Mouse (Mus musculus) olfactory bulb, adult 2 months (tissue): ENCODE results near the gene Tcea3.

Experiments used
- CTCF ChIP-seq: fragments of 200-500 bp; IDR thresholded peaks from 2 replicates; pipeline ENCODE4 v1.5.1; 2012; ENCODE audit warnings: low read depth, mild to moderate bottlenecking, low read length, moderate library complexity; ENCODE audit not compliant: insufficient read depth
- POLR2A ChIP-seq: fragments of 200-500 bp; IDR thresholded peaks from 2 replicates; pipeline ENCODE4 v1.6.1; 2012; ENCODE audit warnings: mild to moderate bottlenecking, low read depth, low read length, moderate library complexity; ENCODE audit not compliant: insufficient read depth

GRCm38 (mm10) chr4:136289918-136290780, 42.6 kb downstream of the Tcea3 start:
- no peak for TF ChIP-seq CTCF
- no peak for TF ChIP-seq POLR2A
